Mouse (Mus musculus) megakaryocyte, embryonic 14.5 days (primary cell): ENCODE results near the gene Nfat5.

Experiments
- FLI1 ChIP-seq: IDR thresholded peaks from 2 replicates; pipeline ENCODE4 v1.6.1; 2012; ENCODE audit warnings: low read length, inconsistent platforms, mixed read lengths
- GATA1 ChIP-seq: IDR thresholded peaks from 3 replicates; pipeline ENCODE4 v1.6.1; 2012; ENCODE audit warnings: mixed read lengths, low read length, inconsistent platforms, borderline replicate concordance

GRCm38 (mm10) chr8:107292928-107293601, at the start of gene Nfat5:
- TF ChIP-seq GATA1, result no peak
- no peak for TF ChIP-seq FLI1
